Mouse (Mus musculus) intestine, embryonic 15.5 days (tissue): Measurements from ENCODE around the gene Impg1. TPM values are rescaled to one million over a fixed set of nuclear protein-coding genes. Genes with fewer than 3 reads are reported as not detected.
"Not testable (repeated sequence)": the region's sequence is repeated elsewhere in the genome, so short reads cannot be mapped to it uniquely, and the experiment has no call there.

Experiments used
- ATAC-seq: fragments of 200-750 bp; cut with Nextera tagmentation; 2 replicates; pipeline ENCODE4 v1.8.0; 2017; ENCODE audit warnings: moderate TSS enrichment, moderate library complexity
- H3K27ac ChIP-seq: fragments of 300-500 bp; sonication (generic); 2 replicates; pipeline ENCODE4 v1.5.1; 2015; ENCODE audit warnings: mild to moderate bottlenecking, inconsistent platforms
- H3K27me3 ChIP-seq: fragments of 300-500 bp; sonication (generic); replicated peaks from 2 replicates; pipeline ENCODE4 v1.6.1; 2015; ENCODE audit warnings: inconsistent platforms
- H3K36me3 ChIP-seq: fragments of 300-500 bp; sonication (generic); 2 replicates; pipeline ENCODE4 v1.6.1; 2015; ENCODE audit warnings: inconsistent platforms
- H3K4me1 ChIP-seq: fragments of 300-500 bp; sonication (generic); replicated peaks from 2 replicates; pipeline ENCODE4 v1.6.1; 2015; ENCODE audit warnings: inconsistent platforms
- H3K4me2 ChIP-seq: fragments of 300-500 bp; sonication (generic); replicated peaks from 2 replicates; pipeline ENCODE4 v1.6.1; 2015; ENCODE audit warnings: mild to moderate bottlenecking, inconsistent platforms
- H3K4me3 ChIP-seq: fragments of 300-500 bp; sonication (generic); replicated peaks from 2 replicates; pipeline ENCODE4 v1.5.1; 2015; ENCODE audit warnings: inconsistent platforms
- H3K9ac ChIP-seq: fragments of 300-500 bp; sonication (generic); 2 replicates; pipeline ENCODE4 v1.6.1; 2015; ENCODE audit warnings: inconsistent platforms
- H3K9me3 ChIP-seq: fragments of 300-500 bp; sonication (generic); 2 replicates; pipeline ENCODE4 v1.6.1; 2016; ENCODE audit warnings: inconsistent platforms
- WGBS: fragments of 180-500 bp; shearing (Covaris S2); methylation state at CpG from one replicate; pipeline ENCODE4 v1.1.7; 2015; 5-methylcytosine and 5-hydroxymethylcytosine counted together
- polyA plus RNA-seq: library from polyadenylated mRNA; unstranded; fragments of >200 nt; fragmentation: Nextera tagmentation; extraction: Ambion mirVana; gene quantifications from 2 replicates; pipeline ENCODE4 v1.2.1, GENCODE M21; 2015

Gene Impg1
- polyA plus RNA-seq, 1 experiment from 2014 or later: not detected

DNA sequence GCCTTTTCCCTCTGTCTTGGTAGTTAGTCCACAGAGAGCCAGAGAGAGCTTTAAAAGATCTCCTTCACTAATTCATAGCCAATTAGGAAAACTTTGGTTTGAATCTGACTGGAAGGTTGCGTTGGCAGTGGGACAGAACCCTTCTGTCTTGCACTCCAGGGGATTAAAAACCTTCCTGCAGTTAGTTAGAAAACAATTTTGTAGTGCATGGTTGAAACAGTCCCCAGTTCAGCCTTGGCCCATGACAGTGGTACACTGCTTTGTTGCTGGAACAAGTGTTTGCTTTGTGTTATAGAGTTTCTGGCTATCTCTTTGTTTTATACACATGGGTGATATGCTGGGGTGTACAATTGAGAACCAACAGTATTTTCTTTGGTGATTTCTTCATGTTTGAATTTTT lies 124.4 kb downstream of the Impg1 start:
- ATAC-seq: no peak
- Histone ChIP-seq H3K4me3 (no peak overlapping the region), H3K36me3 (no peaks in the 10 kb centered on the region), H3K4me1 (no peaks in the 10 kb centered on the region), H3K27ac (no peak overlapping the region), H3K9ac (no peak overlapping the region), H3K9me3 (no peaks in the 10 kb centered on the region), H3K4me2 (no peak overlapping the region), H3K27me3 (no peaks in the 10 kb centered on the region)
- 80% methylated on average over 1 of the region's 1 CpGs for WGBS

DNA sequence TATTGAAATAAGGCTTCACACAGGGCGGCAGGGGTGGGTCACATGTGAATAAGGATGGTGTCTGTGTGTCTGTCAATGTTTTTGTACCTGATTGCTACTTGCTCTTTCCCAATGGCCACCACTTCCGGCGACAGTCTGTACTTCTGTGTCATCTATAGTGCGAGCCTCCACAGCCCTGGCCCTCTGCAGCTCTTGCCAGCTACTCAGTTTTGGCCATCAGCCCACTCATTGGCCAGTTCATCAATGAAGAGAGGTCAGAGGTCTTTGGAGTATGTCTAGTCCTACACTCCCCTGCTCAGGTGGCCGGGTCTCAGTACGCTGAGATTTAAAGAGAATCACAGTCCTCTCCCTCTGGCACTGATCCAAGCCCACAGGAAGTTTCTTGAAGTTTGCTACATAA lies 127.3 kb downstream of the Impg1 start:
- no peak for ATAC-seq
- Histone ChIP-seq H3K9me3 (no peaks in the 10 kb centered on the region), H3K9ac (no peak overlapping the region), H3K4me3 (no peak overlapping the region), H3K27ac (no peak overlapping the region), H3K4me2 (no peak overlapping the region), H3K4me1 (no peaks in the 10 kb centered on the region), H3K36me3 (no peaks in the 10 kb centered on the region), H3K27me3 (no peaks in the 10 kb centered on the region)
- 82% methylated on average over 6 of the region's 6 CpGs for WGBS

DNA sequence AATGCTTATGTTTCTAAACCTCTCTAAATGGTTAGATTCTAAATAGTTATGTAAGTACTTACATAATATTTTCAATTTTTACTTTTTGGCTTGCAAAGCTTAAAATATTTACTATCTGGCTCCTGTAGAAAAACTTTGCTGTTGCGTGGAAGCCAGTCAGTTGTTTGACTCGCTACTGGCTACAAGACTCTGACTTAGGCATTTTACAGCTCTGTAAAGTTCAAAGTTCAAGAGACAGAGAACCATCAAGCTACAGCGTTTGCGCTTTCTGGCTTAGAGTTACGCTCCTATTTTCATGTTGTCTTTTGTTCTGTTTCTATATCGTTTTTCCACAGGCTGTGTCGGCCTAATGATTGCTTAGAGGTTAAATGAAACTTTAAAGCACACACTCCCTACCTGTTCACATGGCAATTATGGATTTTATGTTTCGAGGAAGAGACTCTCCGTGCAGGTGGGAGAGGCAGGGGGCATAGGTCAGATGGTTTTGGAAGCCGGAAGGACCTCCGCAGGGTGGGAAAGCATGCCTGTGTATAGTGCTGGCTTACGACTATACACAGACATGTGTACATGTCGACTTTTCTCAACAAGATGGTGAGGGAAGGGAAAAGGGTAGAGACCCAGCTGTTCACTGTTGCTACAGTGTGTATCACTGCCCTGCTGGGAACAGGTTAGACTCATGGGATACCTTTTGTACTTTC lies 129.5 kb downstream of the Impg1 start:
- no peak overlapping the region for H3K9ac ChIP-seq
- no peaks in the 10 kb centered on the region for H3K27me3 ChIP-seq
- H3K36me3 ChIP-seq: no peaks in the 10 kb centered on the region
- no peak overlapping the region for H3K4me3 ChIP-seq
- peak; percentile 84 for ATAC-seq
- peak overlapping the region; percentile 17; the same call in 1 of the 2 replicates for H3K4me2 ChIP-seq
- no peak overlapping the region for H3K27ac ChIP-seq
- H3K4me1 ChIP-seq: no peaks in the 10 kb centered on the region
- WGBS: 51% methylated on average over 13 of the region's 13 CpGs
- no peaks in the 10 kb centered on the region for H3K9me3 ChIP-seq

DNA sequence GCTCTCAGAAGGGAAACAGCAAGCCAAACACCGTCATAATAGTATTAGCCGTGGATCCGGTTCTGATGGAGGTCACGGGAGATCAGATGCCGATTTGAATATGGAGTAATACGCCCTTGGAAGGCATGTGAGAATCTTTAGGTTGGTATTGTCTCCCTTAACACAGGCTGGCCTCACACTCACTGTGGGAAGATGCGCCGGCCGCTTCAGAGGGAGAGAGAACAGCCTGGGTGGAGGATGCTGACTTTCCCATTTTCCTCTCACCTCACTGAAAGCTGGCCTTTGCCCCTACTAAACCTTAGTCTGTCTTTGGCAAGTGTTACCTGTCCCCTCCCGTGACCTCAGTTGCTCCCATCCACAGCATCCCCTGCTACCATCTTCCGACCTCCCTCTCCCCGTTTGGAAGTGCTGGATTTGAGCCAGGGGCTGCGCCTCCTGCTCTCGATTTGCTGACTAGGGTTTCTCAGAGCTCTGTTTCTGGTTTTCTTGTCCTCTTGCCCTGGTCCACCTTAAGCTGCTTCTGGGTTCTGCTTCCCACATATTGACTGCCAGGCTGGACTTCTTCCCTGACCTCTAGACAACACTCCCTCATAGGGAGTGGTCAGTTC lies 131.2 kb downstream of the Impg1 start:
- Histone ChIP-seq H3K9me3 (no peaks in the 10 kb centered on the region), H3K36me3 (no peaks in the 10 kb centered on the region), H3K9ac (no peak overlapping the region), H3K4me3 (no peak overlapping the region), H3K27me3 (no peaks in the 10 kb centered on the region), H3K4me2 (0 out of 2 replicates have a peak overlapping the region, but pooled peaks have one; percentile 2), H3K4me1 (no peaks in the 10 kb centered on the region), H3K27ac (no peak overlapping the region)
- ATAC-seq: no peak
- WGBS: 62% methylated on average over 14 of the region's 14 CpGs

DNA sequence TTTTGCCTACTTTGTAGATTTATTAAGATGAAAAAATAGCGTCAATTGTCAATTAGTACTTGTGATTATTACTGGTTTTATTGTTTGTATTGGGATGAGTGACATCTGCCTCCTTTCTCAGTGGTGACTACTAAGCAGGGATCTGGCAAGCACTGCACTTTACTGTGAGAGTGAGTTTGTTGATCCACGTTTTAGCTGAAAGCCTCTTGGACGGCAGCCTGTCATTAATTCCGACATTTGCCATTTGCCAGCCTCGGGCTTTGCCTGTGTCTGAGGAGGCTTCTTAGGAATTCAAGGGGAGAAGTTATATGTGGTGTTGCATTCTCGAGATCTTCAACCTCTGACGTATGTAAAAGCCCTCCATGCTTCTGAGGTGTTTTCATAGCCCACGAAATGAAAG lies 131.8 kb downstream of the Impg1 start:
- Histone ChIP-seq H3K36me3 (no peaks in the 10 kb centered on the region), H3K27ac (no peak overlapping the region), H3K9me3 (no peaks in the 10 kb centered on the region), H3K27me3 (no peaks in the 10 kb centered on the region), H3K4me2 (no peak overlapping the region), H3K4me1 (no peaks in the 10 kb centered on the region), H3K4me3 (no peak overlapping the region), H3K9ac (no peak overlapping the region)
- 49% methylated on average over 8 of the region's 8 CpGs for WGBS
- ATAC-seq: no peak

DNA sequence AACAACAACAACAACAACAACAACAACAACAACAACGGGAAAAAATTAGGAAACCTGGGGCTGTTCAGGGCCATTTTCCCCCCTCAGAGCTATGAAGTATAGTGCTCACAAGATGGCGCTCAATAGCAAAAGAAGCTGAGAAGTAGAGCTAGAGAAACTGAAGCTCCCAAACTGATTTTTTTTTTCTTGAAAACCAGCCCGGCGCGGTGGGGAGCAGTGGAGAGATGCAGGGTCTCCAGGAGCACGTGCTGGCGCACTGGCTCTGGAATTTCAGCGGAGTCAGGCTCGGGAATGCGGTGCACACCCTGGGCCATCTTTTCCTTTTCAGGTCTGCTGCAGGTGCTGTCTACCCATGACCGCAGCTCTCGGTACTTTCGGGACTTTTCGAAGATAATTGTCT lies 133.1 kb downstream of the Impg1 start:
- Histone ChIP-seq H3K4me2 (peak overlapping the region; percentile 70), H3K9me3 (no peaks in the 10 kb centered on the region), H3K27me3 (no peaks in the 10 kb centered on the region), H3K4me1 (no peaks in the 10 kb centered on the region), H3K4me3 (peak overlapping the region; percentile 22; the same call in 1 of the 2 replicates), H3K36me3 (no peaks in the 10 kb centered on the region), H3K9ac (no peak overlapping the region), H3K27ac (no peak overlapping the region)
- 21% methylated on average over 14 of the region's 14 CpGs for WGBS
- ATAC-seq: peak; percentile 57

DNA sequence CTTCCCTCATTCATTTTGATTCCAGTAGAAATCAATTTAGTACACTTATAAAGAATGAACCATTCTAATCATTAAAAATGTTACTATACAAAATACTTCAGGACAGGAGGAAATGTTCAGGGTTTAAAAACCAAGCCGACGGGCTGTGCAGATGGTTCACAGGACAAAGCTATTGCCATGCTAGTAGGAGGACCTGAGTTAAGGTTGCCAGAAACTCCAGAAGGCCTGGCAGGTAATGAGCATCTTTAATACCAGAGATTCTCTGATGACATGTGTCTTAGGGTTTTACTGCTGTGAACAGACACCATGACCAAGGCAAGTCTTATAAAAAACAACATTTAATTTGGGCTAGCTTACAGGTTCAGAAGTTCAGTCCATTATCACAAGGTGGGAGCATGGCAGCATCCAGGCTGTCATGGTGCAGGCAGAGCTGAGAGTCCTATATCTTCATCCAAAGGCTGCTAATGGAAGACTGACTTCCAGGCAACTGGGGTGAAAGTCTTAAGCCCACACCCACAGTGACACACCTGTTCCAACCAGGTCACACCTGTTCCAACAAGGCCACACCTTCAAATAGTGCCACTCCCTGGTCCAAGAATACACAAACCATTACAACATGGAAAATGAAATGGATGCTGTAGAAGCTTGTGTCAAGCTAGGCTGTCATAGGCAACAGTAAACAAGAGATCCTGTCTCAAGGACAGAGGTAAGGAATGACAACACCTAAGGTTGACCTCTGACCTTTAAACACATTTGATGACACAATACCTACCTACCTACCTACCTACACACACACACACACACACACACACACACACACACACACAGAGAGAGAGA lies 144.0 kb downstream of the Impg1 start:
- H3K4me2 ChIP-seq, H3K4me3 ChIP-seq, H3K4me1 ChIP-seq, H3K9me3 ChIP-seq, H3K9ac ChIP-seq, H3K27ac ChIP-seq, H3K36me3 ChIP-seq, H3K27me3 ChIP-seq: not testable (repeated sequence)
- WGBS: 97% methylated on average over 2 of the region's 2 CpGs
- peak; percentile 47; the same call in 1 of the 2 replicates for ATAC-seq

DNA sequence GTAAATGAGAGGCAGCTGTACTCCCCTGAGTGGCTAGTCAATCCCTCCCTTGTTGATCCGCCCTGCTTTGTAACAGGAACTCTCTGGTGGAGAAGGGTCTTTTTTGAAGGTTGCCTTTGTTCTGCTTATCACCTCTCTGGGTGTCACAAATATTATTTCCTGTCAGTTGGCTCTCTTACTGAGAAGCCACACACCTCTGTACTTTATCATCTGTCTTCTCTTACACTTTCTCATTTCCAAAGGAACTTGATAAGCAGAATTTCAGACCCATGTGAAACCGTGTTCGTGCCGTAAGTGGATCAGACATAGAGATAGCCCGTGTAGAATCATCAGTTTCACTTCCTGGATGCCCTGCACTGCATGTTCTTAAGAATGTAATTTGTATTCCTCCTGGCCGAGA lies 147.3 kb downstream of the Impg1 start:
- Histone ChIP-seq H3K4me3 (no peak overlapping the region), H3K27ac (no peak overlapping the region), H3K9me3 (no peaks in the 10 kb centered on the region), H3K4me1 (no peaks in the 10 kb centered on the region), H3K4me2 (no peak overlapping the region), H3K27me3 (no peaks in the 10 kb centered on the region), H3K36me3 (no peaks in the 10 kb centered on the region), H3K9ac (no peak overlapping the region)
- ATAC-seq: no peak
- WGBS: 85% methylated on average over 6 of the region's 6 CpGs

DNA sequence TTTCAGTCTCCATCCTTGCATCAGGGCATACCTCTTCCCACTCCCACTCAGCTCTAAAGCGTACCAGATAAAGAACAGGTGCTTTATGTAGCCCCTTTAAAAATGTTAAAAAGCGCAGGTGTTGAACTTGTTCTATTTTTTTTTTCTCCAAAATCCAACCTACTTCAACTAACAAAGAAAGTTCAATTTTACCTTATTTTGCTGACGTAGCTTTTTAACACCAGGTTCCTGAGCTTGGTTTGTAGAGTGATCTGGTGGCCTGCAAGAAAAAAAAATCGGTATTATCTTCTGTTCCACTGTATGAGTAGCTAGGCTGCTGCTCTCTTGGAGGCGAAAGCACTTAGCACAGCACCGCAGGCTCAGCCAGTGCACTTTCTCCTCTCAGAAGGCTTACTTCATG lies 149.4 kb downstream of the Impg1 start:
- Histone ChIP-seq H3K9me3 (no peaks in the 10 kb centered on the region), H3K9ac (no peak overlapping the region), H3K4me1 (no peaks in the 10 kb centered on the region), H3K4me3 (no peak overlapping the region), H3K36me3 (no peaks in the 10 kb centered on the region), H3K27me3 (no peaks in the 10 kb centered on the region), H3K4me2 (no peak overlapping the region), H3K27ac (no peak overlapping the region)
- ATAC-seq: no peak
- WGBS: 94% methylated on average over 6 of the region's 6 CpGs

DNA sequence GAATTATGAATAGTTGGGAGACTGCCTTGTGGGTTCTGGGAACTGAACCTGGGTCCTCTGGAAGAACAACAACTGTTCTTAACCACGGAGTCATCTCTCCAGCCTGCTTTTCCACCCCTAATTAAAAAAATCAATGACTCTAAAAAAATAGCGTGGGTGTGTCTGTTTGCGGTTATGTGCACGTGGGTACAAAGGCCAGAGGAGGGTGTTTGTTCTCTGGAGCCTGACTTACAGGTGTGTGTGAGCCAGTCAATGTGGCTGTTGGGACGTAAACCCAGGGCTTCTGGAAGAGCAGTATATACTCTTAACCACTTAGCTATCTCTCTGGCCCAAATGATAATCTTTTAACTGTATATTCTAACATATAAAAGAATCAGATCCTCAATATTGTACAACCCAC lies 151.7 kb downstream of the Impg1 start:
- no peak overlapping the region for H3K9ac ChIP-seq
- H3K4me2 ChIP-seq: no peak overlapping the region
- peak; percentile 94 for ATAC-seq
- no peak overlapping the region for H3K4me3 ChIP-seq
- no peak overlapping the region for H3K27ac ChIP-seq
- H3K9me3 ChIP-seq: no peaks in the 10 kb centered on the region
- 0 out of 2 replicates have a peak, but pooled peaks cover 2% of the 10 kb centered on the region for H3K36me3 ChIP-seq
- H3K4me1 ChIP-seq: no peaks in the 10 kb centered on the region
- no peaks in the 10 kb centered on the region for H3K27me3 ChIP-seq
- 57% methylated on average over 5 of the region's 5 CpGs for WGBS

DNA sequence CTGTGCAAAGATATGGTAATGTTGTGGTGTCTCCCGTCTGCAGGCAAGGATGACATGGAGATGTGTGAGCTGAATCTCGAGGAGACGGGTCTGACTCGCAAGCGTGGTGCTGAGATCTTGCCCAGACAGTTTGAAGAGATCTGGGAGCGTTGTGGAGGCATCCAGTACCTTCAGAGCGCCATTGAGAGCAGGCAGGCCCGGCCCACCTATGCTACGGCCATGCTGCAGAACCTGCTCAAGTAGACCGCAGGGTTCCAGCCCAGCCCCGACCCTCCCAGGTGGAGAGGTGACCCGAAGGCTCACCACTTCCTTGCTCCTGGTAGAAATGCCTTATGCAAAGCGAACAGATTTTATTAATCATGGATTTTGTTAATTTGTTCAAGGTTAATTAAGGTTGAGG lies 157.7 kb downstream of the Impg1 start:
- Histone ChIP-seq H3K9ac (no peak overlapping the region), H3K27me3 (no peaks in the 10 kb centered on the region), H3K36me3 (0 out of 2 replicates have a peak, but pooled peaks cover 2% of the 10 kb centered on the region), H3K4me3 (no peak overlapping the region), H3K9me3 (no peaks in the 10 kb centered on the region), H3K4me1 (no peaks in the 10 kb centered on the region), H3K27ac (no peak overlapping the region), H3K4me2 (no peak overlapping the region)
- WGBS: 89% methylated on average over 13 of the region's 13 CpGs
- no peak for ATAC-seq

DNA sequence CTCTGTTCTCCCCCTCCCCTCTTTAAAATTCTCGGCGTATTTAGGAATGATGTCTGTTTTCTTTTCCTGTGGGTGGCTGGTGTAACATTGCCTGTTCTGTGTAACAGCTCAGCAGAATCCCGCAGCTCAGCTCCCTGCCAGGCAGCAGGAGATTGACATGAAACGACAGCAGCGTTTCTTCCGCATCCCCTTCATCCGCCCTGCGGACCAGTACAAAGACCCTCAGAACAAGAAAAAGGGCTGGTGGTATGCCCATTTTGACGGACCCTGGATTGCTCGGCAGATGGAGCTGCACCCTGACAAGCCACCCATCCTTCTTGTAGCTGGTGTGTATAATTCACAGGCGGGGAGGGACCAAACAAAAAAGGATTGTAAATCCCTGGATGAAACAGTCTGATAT lies 158.4 kb downstream of the Impg1 start:
- WGBS: 73% methylated on average over 11 of the region's 11 CpGs
- no peak overlapping the region for H3K27ac ChIP-seq
- H3K36me3 ChIP-seq: 0 out of 2 replicates have a peak, but pooled peaks cover 2% of the 10 kb centered on the region

More for the DNA sequence above, 158.4 kb downstream of the Impg1 start:
- no peaks in the 10 kb centered on the region for H3K4me1 ChIP-seq
- H3K4me3 ChIP-seq: no peak overlapping the region
- no peak for ATAC-seq
- H3K9ac ChIP-seq: no peak overlapping the region
- H3K27me3 ChIP-seq: no peaks in the 10 kb centered on the region
- H3K4me2 ChIP-seq: no peak overlapping the region
- H3K9me3 ChIP-seq: no peaks in the 10 kb centered on the region
